Mouse (Mus musculus): ENCODE results near the gene Hsp90ab1.

Hsp90ab1 gene

GRCm38 (mm10) chr17:45573087-45573779 lies at the start of gene Hsp90ab1:
Gene Hsp90ab1, minus strand, starts transcription at chr17:45573271.
- DNase-seq (ENCODE audit: low spot score in 2 of 2) = peak; percentile 95 to 97

GRCm38 (mm10) chr17:45619386-45620256 lies 46.5 kb upstream of the Hsp90ab1 start:
- no peak for DNase-seq (ENCODE audit: low spot score in 2 of 2)

GRCm38 (mm10) chr17:45618941-45619385 lies 45.9 kb upstream of the Hsp90ab1 start:
- DNase-seq (ENCODE audit: low spot score in 2 of 2) = peak in 1 of 2 experiments; percentile 42

- DNase-seq (ENCODE audit: low spot score in 2 of 2) = no peak
Measured at GRCm38 (mm10) chr17:45617655-45618054, 44.6 kb upstream of the Hsp90ab1 start.

- no peak for DNase-seq (ENCODE audit: low spot score in 2 of 2)
Measured at GRCm38 (mm10) chr17:45616679-45617078, 43.6 kb upstream of the Hsp90ab1 start.

- DNase-seq (ENCODE audit: low spot score in 2 of 2) = no peak
Measured at GRCm38 (mm10) chr17:45616046-45616650, 43.1 kb upstream of the Hsp90ab1 start.

GRCm38 (mm10) chr17:45612921-45613320 lies 39.9 kb upstream of the Hsp90ab1 start:
- no peak for DNase-seq (ENCODE audit: low spot score in 2 of 2)

GRCm38 (mm10) chr17:45612008-45612407 lies 38.9 kb upstream of the Hsp90ab1 start:
- no peak for DNase-seq (ENCODE audit: low spot score in 2 of 2)

GRCm38 (mm10) chr17:45610144-45610866 lies 37.2 kb upstream of the Hsp90ab1 start:
- no peak for DNase-seq (ENCODE audit: low spot score in 2 of 2)

- DNase-seq (ENCODE audit: low spot score in 2 of 2) = no peak
Measured at GRCm38 (mm10) chr17:45608396-45608795, 35.3 kb upstream of the Hsp90ab1 start.

GRCm38 (mm10) chr17:45606992-45607879 lies 34.2 kb upstream of the Hsp90ab1 start:
- DNase-seq (ENCODE audit: low spot score in 2 of 2) = no peak

GRCm38 (mm10) chr17:45602984-45603383 lies 29.9 kb upstream of the Hsp90ab1 start:
- DNase-seq (ENCODE audit: low spot score in 2 of 2) = no peak

- no peak for DNase-seq (ENCODE audit: low spot score in 2 of 2)
Measured at GRCm38 (mm10) chr17:45601877-45602304, 28.8 kb upstream of the Hsp90ab1 start, which contains the start of gene Mymx. Gene Mymx, minus strand, starts transcription at chr17:45602102.

- no peak for DNase-seq (ENCODE audit: low spot score in 2 of 2)
Measured at GRCm38 (mm10) chr17:45601325-45601724, 28.3 kb upstream of the Hsp90ab1 start.

- no peak for DNase-seq (ENCODE audit: low spot score in 2 of 2)
Measured at GRCm38 (mm10) chr17:45600267-45600666, 27.2 kb upstream of the Hsp90ab1 start.

- peak in 1 of 2 experiments; percentile 61 for DNase-seq (ENCODE audit: low spot score in 2 of 2)
Measured at GRCm38 (mm10) chr17:45599446-45600242, 26.6 kb upstream of the Hsp90ab1 start, which contains the start of gene Slc29a1. Gene Slc29a1, minus strand, starts transcription at chr17:45599606.

GRCm38 (mm10) chr17:45598891-45599290 lies 25.8 kb upstream of the Hsp90ab1 start:
- DNase-seq (ENCODE audit: low spot score in 2 of 2) = no peak

GRCm38 (mm10) chr17:45598376-45598775 lies 25.3 kb upstream of the Hsp90ab1 start:
- no peak for DNase-seq (ENCODE audit: low spot score in 2 of 2)

- DNase-seq (ENCODE audit: low spot score in 2 of 2) = no peak
Measured at GRCm38 (mm10) chr17:45597787-45598186, 24.7 kb upstream of the Hsp90ab1 start.

Measured in spleen, postnatal 10 days (tissue).